Comparison of ENCODE assay signal across 8 mouse cellular contexts in the genomic region with DNA sequence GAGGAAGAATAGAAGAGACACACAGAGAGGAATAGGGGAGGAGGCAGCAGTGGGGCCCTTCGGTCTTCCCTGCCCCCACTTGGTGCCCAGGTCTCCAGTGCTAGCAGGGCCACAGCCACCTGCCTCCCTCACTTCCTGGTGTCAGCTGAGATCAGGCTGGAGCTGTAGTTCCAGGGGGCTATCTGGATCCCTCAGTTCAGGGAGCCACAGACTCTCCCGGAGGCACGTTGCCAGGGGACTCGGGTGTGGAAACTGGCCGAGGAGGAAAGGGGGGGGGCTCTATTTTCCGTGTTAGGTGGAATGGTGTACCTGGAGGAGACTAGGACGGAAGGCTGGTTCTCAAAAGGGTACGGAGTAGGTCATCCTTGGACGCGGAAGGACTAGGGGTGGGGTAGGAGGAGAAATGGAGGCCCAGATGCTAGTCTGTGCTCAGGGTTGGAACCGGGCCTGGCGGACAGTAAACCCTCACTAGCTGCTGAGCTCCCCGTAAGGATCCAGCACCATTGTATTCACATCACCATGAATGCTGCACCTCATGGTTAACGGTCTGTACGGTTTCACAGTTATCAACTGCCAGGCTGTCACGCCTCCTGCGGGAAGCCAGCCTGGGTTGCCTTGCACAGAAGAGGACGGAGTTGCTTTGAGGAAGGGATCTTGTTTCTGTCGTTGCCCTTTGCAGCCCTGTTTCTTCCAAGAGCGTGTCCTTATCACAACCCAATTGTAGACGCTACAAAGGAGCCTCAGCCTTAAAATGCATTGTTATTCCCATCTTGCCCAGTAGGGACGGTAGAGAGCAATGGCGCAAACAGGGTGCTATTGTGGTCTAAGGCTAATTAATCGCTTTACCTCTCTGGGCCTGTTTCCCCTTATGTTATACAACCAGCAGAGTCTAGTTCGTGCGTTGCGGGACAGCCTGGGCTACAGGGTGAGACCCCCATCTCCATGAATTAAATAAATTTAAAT. TPM values are rescaled to one million over a fixed set of nuclear protein-coding genes. Genes with fewer than 3 reads are reported as not detected.
DNase-seq lines count a peak whose midpoint lies in the region; ATAC-seq and TF ChIP-seq lines count a peak whose summit lies in the region.

No protein-coding gene starts in this region.

- no peak overlapping the region for H3K9ac ChIP-seq in hindbrain, embryonic 12.5 days

- no peak for TF ChIP-seq POLR2A in bone marrow macrophage, adult 2 months (IDR thresholded peaks at IDR 0.05; ENCODE audit: borderline replicate concordance, low read depth, low read length)

- peak; percentile 26; the same call in 1 of the 2 replicates for TF ChIP-seq CTCF in bone marrow macrophage, adult 2 months (IDR thresholded peaks at IDR 0.05; ENCODE audit: low read depth, low read length)

- H3K4me2 ChIP-seq in hindbrain, embryonic 12.5 days (replicated peaks): peak overlapping the region; percentile 66; the same call in 1 of the 2 replicates

- DNase-seq in adrenal gland, adult 2 months: peak; percentile 72
- no peak for DNase-seq in adrenal gland, postnatal 25 days
- peak; percentile 51 to 54 for DNase-seq in layer of hippocampus, postnatal 25 days (ENCODE audit: extremely low spot score in 1 of 2, low spot score in 1 of 2)
- DNase-seq in spleen, adult 12 weeks (ENCODE audit: low spot score): peak; percentile 72

- peak; percentile 37 for ATAC-seq in erythroid progenitor cell, adult 5-6 weeks (replicated peaks; ENCODE audit: low FRiP score, poor library complexity, severe bottlenecking)
- no peak for ATAC-seq in hindbrain, embryonic 12.5 days (ENCODE audit: low FRiP score)
- peak; percentile 40 for ATAC-seq in megakaryocyte, adult 5-6 weeks (ENCODE audit: poor library complexity, severe bottlenecking)

- H3K9me3 ChIP-seq in hindbrain, embryonic 12.5 days (replicated peaks): no peaks in the 10 kb centered on the region

- peaks cover 11% of the 10 kb centered on the region for H3K36me3 ChIP-seq in hindbrain, embryonic 12.5 days

- H3K4me3 ChIP-seq in bone marrow macrophage, adult 2 months (ENCODE audit: insufficient read depth, low read length): no peak overlapping the region
- no peak overlapping the region for H3K4me3 ChIP-seq in hindbrain, embryonic 12.5 days

- WGBS in hindbrain, embryonic 12.5 days: 44% methylated on average over 27 of the region's 27 CpGs

- peaks cover 24% of the 10 kb centered on the region for H3K27me3 ChIP-seq in hindbrain, embryonic 12.5 days

- no peak overlapping the region for H3K27ac ChIP-seq in bone marrow macrophage, adult 2 months (ENCODE audit: insufficient read depth, low read depth, low read length)
- H3K27ac ChIP-seq in hindbrain, embryonic 12.5 days: peak overlapping the region; percentile 95

- H3K4me1 ChIP-seq in bone marrow macrophage, adult 2 months (ENCODE audit: control insufficient read depth, insufficient read depth, low read length): peaks cover 2% of the 10 kb centered on the region; the same call in 1 of the 2 replicates
- peaks cover 23% of the 10 kb centered on the region for H3K4me1 ChIP-seq in hindbrain, embryonic 12.5 days

RNA-seq across cellular contexts. Expression of gene Dus3l, which starts 1.5 kb away (rescaled TPM):
- total RNA-seq in adrenal gland, adult 2 months (2021): 10 to 100 TPM; 30.0 to 36.2 TPM
- polyA plus RNA-seq in adrenal gland, adult 2 months (2012; rRNA removed): 104 and 121 TPM in 2 replicates
- 41.9 and 47.4 TPM in 2 replicates for total RNA-seq in adrenal gland, postnatal 25 days (2021)
- polyA plus RNA-seq in bone marrow macrophage, adult 2 months (2012; ENCODE audit: insufficient read depth, insufficient read length, missing spikeins): 21.4 and 24.9 TPM in 2 replicates
- total RNA-seq in erythroid progenitor cell, adult 5-6 weeks (2015; ENCODE audit: low replicate concordance): 6.5 and 7.1 TPM in 2 replicates
- total RNA-seq in erythroid progenitor cell, adult 5-6 weeks (2017; ENCODE audit: low replicate concordance): 3.0 and 5.4 TPM in 2 replicates
- 46.8 and 47.6 TPM in 2 replicates for polyA plus RNA-seq in hindbrain, embryonic 12.5 days (2016; fragmentation: Nextera tagmentation; extraction: Ambion mirVana)
- 10 to 100 TPM; 61.1 to 73.0 TPM for total RNA-seq in layer of hippocampus, postnatal 25 days (2021)
- total RNA-seq in megakaryocyte, adult 5-6 weeks (2015): 8.4 and 8.7 TPM in 2 replicates
- 10.5 and 14.6 TPM in 2 replicates for total RNA-seq in megakaryocyte, adult 5-6 weeks (2017)

RNA-seq across cellular contexts. Expression of gene Nrtn, which starts 5.7 kb away (rescaled TPM):
- 1 to 10 TPM; 3.2 to 3.9 TPM for total RNA-seq in adrenal gland, adult 2 months (2021)
- 53.9 and 64.0 TPM in 2 replicates for polyA plus RNA-seq in adrenal gland, adult 2 months (2012; rRNA removed)
- total RNA-seq in adrenal gland, postnatal 25 days (2021): 3.8 and 5.3 TPM in 2 replicates
- polyA plus RNA-seq in bone marrow macrophage, adult 2 months (2012; ENCODE audit: insufficient read depth, insufficient read length, missing spikeins): 0.55 and 0.80 TPM in 2 replicates
- total RNA-seq in erythroid progenitor cell, adult 5-6 weeks (2015; ENCODE audit: low replicate concordance): not detected in 2 replicates
- total RNA-seq in erythroid progenitor cell, adult 5-6 weeks (2017; ENCODE audit: low replicate concordance): not detected in 2 replicates
- 3.9 and 5.1 TPM in 2 replicates for polyA plus RNA-seq in hindbrain, embryonic 12.5 days (2016; fragmentation: Nextera tagmentation; extraction: Ambion mirVana)
- total RNA-seq in layer of hippocampus, postnatal 25 days (2021): 1 to 10 TPM; 2.7 to 3.6 TPM
- total RNA-seq in megakaryocyte, adult 5-6 weeks (2015): not detected in 2 replicates
- not detected in 2 replicates for total RNA-seq in megakaryocyte, adult 5-6 weeks (2017)

RNA-seq across cellular contexts. Expression of gene Prr22, which starts 7.0 kb away (rescaled TPM):
- total RNA-seq in adrenal gland, adult 2 months (2021): under 1 TPM; 0.43 to 0.73 TPM
- 4.7 and 5.6 TPM in 2 replicates for polyA plus RNA-seq in adrenal gland, adult 2 months (2012; rRNA removed)
- 0.79 and 1.5 TPM in 2 replicates for total RNA-seq in adrenal gland, postnatal 25 days (2021)
- not detected in 2 replicates for polyA plus RNA-seq in bone marrow macrophage, adult 2 months (2012; ENCODE audit: insufficient read depth, insufficient read length, missing spikeins)
- not detected in 2 replicates for total RNA-seq in erythroid progenitor cell, adult 5-6 weeks (2015; ENCODE audit: low replicate concordance)
- not detected in 2 replicates for total RNA-seq in erythroid progenitor cell, adult 5-6 weeks (2017; ENCODE audit: low replicate concordance)
- 1.3 and 1.7 TPM in 2 replicates for polyA plus RNA-seq in hindbrain, embryonic 12.5 days (2016; fragmentation: Nextera tagmentation; extraction: Ambion mirVana)
- 1 to 10 TPM in 1 of 2 experiments, under 1 TPM in 1; 0.89 to 1.6 TPM for total RNA-seq in layer of hippocampus, postnatal 25 days (2021)
- 0.32 and 0.85 TPM in 2 replicates for total RNA-seq in megakaryocyte, adult 5-6 weeks (2015)
- total RNA-seq in megakaryocyte, adult 5-6 weeks (2017): not detected in 2 replicates

RNA-seq across cellular contexts. Expression of gene Vmac, which starts 45.2 kb away (rescaled TPM):
- total RNA-seq in adrenal gland, adult 2 months (2021): 10 to 100 TPM; 26.8 to 31.6 TPM
- 50.2 and 57.3 TPM in 2 replicates for polyA plus RNA-seq in adrenal gland, adult 2 months (2012; rRNA removed)
- total RNA-seq in adrenal gland, postnatal 25 days (2021): 27.1 and 29.1 TPM in 2 replicates
- polyA plus RNA-seq in bone marrow macrophage, adult 2 months (2012; ENCODE audit: insufficient read depth, insufficient read length, missing spikeins): 11.0 and 13.7 TPM in 2 replicates
- 2.1 and 2.2 TPM in 2 replicates for total RNA-seq in erythroid progenitor cell, adult 5-6 weeks (2015; ENCODE audit: low replicate concordance)
- not detected in 2 replicates for total RNA-seq in erythroid progenitor cell, adult 5-6 weeks (2017; ENCODE audit: low replicate concordance)
- 15.3 and 18.1 TPM in 2 replicates for polyA plus RNA-seq in hindbrain, embryonic 12.5 days (2016; fragmentation: Nextera tagmentation; extraction: Ambion mirVana)
- 10 to 100 TPM; 11.5 to 14.4 TPM for total RNA-seq in layer of hippocampus, postnatal 25 days (2021)
- 3.6 and 4.1 TPM in 2 replicates for total RNA-seq in megakaryocyte, adult 5-6 weeks (2015)
- total RNA-seq in megakaryocyte, adult 5-6 weeks (2017): 2.7 and 2.8 TPM in 2 replicates

RNA-seq across cellular contexts. Expression of gene Ndufa11, which starts 45.5 kb away (rescaled TPM):
- total RNA-seq in adrenal gland, adult 2 months (2021): 100 to 1,000 TPM; 263 to 339 TPM
- polyA plus RNA-seq in adrenal gland, adult 2 months (2012; rRNA removed): 862 and 877 TPM in 2 replicates
- 248 and 277 TPM in 2 replicates for total RNA-seq in adrenal gland, postnatal 25 days (2021)
- polyA plus RNA-seq in bone marrow macrophage, adult 2 months (2012; ENCODE audit: insufficient read depth, insufficient read length, missing spikeins): 75.1 and 96.1 TPM in 2 replicates
- 46.5 and 90.1 TPM in 2 replicates for total RNA-seq in erythroid progenitor cell, adult 5-6 weeks (2015; ENCODE audit: low replicate concordance)
- total RNA-seq in erythroid progenitor cell, adult 5-6 weeks (2017; ENCODE audit: low replicate concordance): 54.2 and 67.9 TPM in 2 replicates
- polyA plus RNA-seq in hindbrain, embryonic 12.5 days (2016; fragmentation: Nextera tagmentation; extraction: Ambion mirVana): 323 and 382 TPM in 2 replicates
- 100 to 1,000 TPM; 242 to 258 TPM for total RNA-seq in layer of hippocampus, postnatal 25 days (2021)
- 108 and 113 TPM in 2 replicates for total RNA-seq in megakaryocyte, adult 5-6 weeks (2015)
- 77.8 and 92.8 TPM in 2 replicates for total RNA-seq in megakaryocyte, adult 5-6 weeks (2017)
